Mouse (Mus musculus) hematopoietic stem cell, adult 5-6 weeks (primary cell): ENCODE measurements at regions not wholly inside any gene's neighbourhood (a gene's known extent, or its start where the extent isn't known, plus 50 kb on each side); places are given as distances from the start of the nearest gene placed in this dataset.

Experiments used
- ATAC-seq, 2 experiments: fragments of 125-278 bp in 1 of 2; replicated peaks in 1 of 2; 2 replicates each; pipeline ENCODE4 v1.8.0; 2016 to 2017; ENCODE audit warnings: inconsistent platforms in 2 of 2, mild to moderate bottlenecking in 2 of 2, moderate number of reproducible peaks in 2 of 2, low read depth in 1 of 2, moderate TSS enrichment in 1 of 2; ENCODE audit not compliant: low FRiP score in 2 of 2, poor library complexity in 2 of 2, severe bottlenecking in 2 of 2, insufficient read depth in 1 of 2, low TSS enrichment in 1 of 2

GRCm38 (mm10) chr6:68033608-68034007, 498.0 kb upstream of the Tacstd2 start:
- ATAC-seq = peak in 1 of 2 experiments; percentile 71; a peak in 3 of 4 replicates

GRCm38 (mm10) chr6:68030740-68031139, 495.1 kb upstream of the Tacstd2 start:
- ATAC-seq = no peak
